Mouse (Mus musculus): Measurements from ENCODE around the gene Foxf2. TPM values are rescaled to one million over a fixed set of nuclear protein-coding genes. Genes with fewer than 3 reads are reported as not detected.

Foxf2 gene
- polyA plus RNA-seq, 1 experiment from 2014 or later = 0.27 TPM

DNA sequence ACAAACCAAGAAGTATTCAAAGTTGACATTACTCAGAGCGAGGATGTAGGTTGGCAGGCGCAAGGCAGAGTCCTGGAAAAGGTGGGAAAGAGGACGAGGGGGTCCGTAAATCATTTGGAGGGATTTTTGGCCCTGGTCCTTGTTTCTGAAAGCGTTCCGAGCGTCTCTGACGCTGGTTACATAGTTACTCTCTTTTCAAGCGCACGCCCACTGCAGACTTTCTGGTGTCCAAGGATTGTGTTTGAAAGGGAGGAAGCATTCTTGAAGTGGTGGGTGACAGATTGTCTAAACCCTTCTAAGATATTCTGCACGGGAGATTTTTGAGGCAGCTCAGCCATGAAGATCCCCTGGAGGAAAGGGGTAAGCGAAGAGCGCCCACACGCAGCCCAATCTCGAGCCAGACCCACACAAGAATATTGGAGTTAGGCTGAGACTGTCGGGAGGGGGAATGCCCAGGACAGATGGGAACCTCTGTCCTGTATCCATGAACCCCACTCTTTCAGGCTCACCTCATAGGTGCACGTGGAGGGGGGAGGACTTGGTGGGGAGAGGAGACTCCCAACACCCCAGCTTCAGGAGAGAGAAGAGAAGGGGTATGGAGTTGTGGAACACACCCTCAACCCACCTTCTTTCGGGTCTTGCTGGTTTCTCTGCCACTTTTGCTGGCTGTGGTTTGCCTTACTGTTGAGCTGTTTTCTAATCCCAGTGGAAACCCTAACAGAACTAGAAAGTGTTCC is 6.5 kb upstream of the Foxf2 start:
- Histone ChIP-seq H3K4me1 (peaks cover 32% of the 10 kb centered on the region), H3K27me3 (peaks cover 99% of the 10 kb centered on the region), H3K27ac (no peak overlapping the region), H3K4me3 (replicated peaks) (peak overlapping the region; percentile 32; the same call in 1 of the 2 replicates), H3K9me3 (replicated peaks) (no peaks in the 10 kb centered on the region), H3K9ac (no peak overlapping the region), H3K4me2 (peak overlapping the region; percentile 62), H3K36me3 (no peaks in the 10 kb centered on the region)
- WGBS = 3% methylated on average over 18 of the region's 18 CpGs
- ATAC-seq (replicated peaks; ENCODE audit: low FRiP score) = 0 out of 2 replicates have a peak, but pooled peaks have one; percentile 7

DNA sequence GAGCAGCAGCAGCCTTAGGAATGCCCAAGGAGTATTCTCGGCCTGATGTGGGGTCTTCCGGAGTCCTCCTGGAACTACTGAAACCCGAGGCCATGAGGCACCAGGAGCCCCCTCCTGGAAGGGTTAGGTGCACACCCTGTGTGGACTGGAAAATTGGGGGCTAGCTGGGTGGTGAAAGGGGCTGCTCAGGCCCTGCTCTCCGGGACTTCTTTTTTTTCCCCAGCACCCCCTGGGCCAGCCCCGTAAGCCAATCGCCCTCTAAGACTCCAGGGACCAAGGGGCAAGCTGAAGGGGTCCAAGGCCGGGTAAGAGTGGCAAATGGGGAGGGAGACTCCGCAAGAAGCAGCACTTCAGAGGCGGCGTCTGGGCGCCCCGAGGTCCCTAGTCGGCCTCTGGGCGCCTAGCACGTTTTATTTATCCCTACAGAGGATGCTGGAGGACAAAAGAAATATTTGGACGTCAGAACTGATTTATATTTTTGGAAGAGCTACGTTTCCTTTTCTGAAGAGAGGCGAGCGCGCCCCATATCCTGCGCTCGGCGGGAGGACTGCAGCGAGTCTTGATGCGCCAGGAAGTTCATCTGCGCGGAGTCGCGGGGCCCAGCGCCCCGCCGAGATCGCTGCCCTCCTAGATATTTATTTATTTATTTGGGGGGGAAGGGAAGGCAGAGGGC is 5.7 kb upstream of the Foxf2 start:
- ATAC-seq (replicated peaks; ENCODE audit: low FRiP score) = no peak
- peaks cover 99% of the 10 kb centered on the region for H3K27me3 ChIP-seq
- H3K4me2 ChIP-seq = peak overlapping the region; percentile 40
- no peak overlapping the region for H3K27ac ChIP-seq
- no peaks in the 10 kb centered on the region for H3K9me3 ChIP-seq (replicated peaks)
- WGBS = under 1% methylated on average over 33 of the region's 33 CpGs
- H3K4me3 ChIP-seq (replicated peaks) = peak overlapping the region; percentile 11
- H3K4me1 ChIP-seq = peaks cover 37% of the 10 kb centered on the region
- H3K9ac ChIP-seq = no peak overlapping the region
- no peaks in the 10 kb centered on the region for H3K36me3 ChIP-seq

DNA sequence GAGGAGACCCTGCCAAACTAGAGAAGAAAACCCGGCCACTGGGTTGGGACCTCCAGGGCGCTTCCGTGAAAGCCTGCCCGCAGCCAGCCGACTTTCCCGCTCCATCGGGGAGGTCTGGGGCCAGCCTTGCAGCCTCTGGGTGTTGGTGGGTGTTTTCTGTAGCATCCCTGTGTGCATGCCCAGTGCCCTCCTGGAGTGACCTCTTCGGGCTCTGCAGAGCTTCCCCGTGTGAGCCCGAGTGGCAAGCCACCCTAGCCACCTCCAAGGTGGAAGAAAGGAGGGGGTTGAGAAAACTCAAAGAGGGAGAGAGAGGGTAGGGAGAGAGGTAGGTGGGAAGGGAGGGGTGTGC is 5.1 kb upstream of the Foxf2 start:
- Histone ChIP-seq H3K4me2 (peak overlapping the region; percentile 40), H3K4me3 (replicated peaks) (peak overlapping the region; percentile 11), H3K4me1 (peaks cover 39% of the 10 kb centered on the region), H3K36me3 (no peaks in the 10 kb centered on the region), H3K27ac (no peak overlapping the region), H3K9me3 (replicated peaks) (no peaks in the 10 kb centered on the region), H3K27me3 (peaks cover 99% of the 10 kb centered on the region), H3K9ac (no peak overlapping the region)
- no peak for ATAC-seq (replicated peaks; ENCODE audit: low FRiP score)
- 1% methylated on average over 10 of the region's 10 CpGs for WGBS

DNA sequence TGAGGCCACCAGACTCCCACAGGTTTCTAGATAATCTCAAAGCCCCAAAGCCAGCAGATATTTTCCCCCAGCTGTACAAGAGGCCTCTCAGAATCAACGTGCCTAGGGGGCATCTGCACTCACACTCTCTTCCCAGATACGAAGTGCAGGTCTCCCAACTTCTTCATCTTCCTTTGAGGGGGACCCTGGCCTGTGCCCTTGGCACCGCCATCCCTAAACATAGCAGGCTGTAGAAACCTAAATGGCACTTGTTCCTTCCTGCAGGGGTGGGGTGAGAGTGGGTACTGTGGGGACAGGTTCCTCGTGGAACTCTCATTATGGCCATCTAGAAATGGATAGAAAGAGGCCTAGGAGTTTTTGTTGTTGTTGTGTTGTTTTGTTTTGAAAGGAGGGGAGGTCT is 4.7 kb upstream of the Foxf2 start:
- WGBS = 15% methylated on average over 4 of the region's 4 CpGs
- peaks cover 42% of the 10 kb centered on the region for H3K4me1 ChIP-seq
- no peaks in the 10 kb centered on the region for H3K36me3 ChIP-seq
- no peaks in the 10 kb centered on the region for H3K9me3 ChIP-seq (replicated peaks)
- no peak overlapping the region for H3K27ac ChIP-seq
- ATAC-seq (replicated peaks; ENCODE audit: low FRiP score) = no peak
- H3K9ac ChIP-seq = no peak overlapping the region
- H3K4me2 ChIP-seq = no peak overlapping the region
- H3K27me3 ChIP-seq = peaks cover 99% of the 10 kb centered on the region
- no peak overlapping the region for H3K4me3 ChIP-seq (replicated peaks)

DNA sequence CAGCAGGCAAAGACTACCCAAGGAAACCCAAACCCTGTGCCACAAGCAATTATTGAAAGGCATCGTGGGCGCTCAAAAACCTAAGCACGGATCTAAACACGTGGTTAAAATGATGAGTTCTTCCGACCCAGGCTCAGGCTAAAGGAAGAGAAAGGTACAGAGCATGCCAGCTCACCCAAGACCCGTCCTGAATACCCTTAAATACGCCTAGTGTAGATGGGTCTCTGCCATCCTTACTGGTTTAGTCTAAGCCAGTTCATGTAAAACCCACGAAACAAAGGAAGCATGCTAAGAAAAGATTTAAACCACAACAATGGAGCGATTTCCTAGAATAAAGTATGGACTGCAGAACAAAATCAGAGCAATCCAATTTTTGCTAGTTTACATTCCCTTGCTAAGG is 3.9 kb upstream of the Foxf2 start:
- Histone ChIP-seq H3K4me1 (peaks cover 47% of the 10 kb centered on the region), H3K27me3 (peaks cover 99% of the 10 kb centered on the region), H3K27ac (no peak overlapping the region), H3K9ac (no peak overlapping the region), H3K4me3 (replicated peaks) (no peak overlapping the region), H3K36me3 (no peaks in the 10 kb centered on the region), H3K4me2 (no peak overlapping the region), H3K9me3 (replicated peaks) (no peaks in the 10 kb centered on the region)
- ATAC-seq (replicated peaks; ENCODE audit: low FRiP score) = no peak
- WGBS = 10% methylated on average over 9 of the region's 9 CpGs

DNA sequence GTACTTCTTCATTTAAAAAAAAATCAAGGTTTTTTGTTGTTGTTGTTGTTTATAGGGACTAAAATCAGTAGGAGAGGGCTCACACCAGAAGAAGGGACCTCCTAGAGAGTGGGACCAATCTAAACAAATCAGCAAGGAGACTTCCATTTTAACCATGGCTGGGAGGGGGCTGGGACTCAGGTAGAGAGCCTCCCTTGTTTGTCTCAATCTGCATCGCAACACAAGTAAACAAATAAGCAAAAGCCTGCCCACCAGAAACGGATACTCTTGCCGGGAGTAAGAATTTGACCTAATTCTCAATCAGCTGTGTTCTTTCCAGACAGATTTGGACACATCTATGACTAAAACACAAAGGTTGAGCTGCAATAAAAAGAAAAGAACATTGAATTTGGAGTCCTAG is 3.2 kb upstream of the Foxf2 start:
- ATAC-seq (replicated peaks; ENCODE audit: low FRiP score) = no peak
- no peaks in the 10 kb centered on the region for H3K36me3 ChIP-seq
- H3K27me3 ChIP-seq = peaks cover 99% of the 10 kb centered on the region
- H3K9ac ChIP-seq = no peak overlapping the region
- H3K4me2 ChIP-seq = no peak overlapping the region
- H3K4me3 ChIP-seq (replicated peaks) = no peak overlapping the region
- 4% methylated on average over 3 of the region's 3 CpGs for WGBS
- no peaks in the 10 kb centered on the region for H3K9me3 ChIP-seq (replicated peaks)
- H3K4me1 ChIP-seq = peaks cover 51% of the 10 kb centered on the region
- no peak overlapping the region for H3K27ac ChIP-seq

DNA sequence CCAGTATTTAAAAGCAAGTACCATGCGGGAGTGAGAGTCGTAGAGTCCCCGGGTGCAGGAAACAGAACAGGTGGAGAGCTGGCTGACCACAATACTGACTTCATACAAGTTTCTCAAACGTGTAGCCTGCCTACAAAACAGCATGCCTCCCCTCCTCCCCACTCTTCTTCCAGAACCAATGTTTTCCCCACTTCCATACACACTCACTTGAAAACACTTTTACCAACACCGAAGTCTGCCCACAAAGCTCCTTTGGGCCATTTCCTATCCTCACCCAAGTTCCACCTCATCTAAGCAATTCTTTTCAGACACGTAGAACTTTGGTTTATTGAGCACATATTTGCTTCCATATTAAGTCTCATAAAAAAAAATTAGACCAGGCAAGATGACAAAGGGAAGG is 2.3 kb upstream of the Foxf2 start:
- 3% methylated on average over 6 of the region's 6 CpGs for WGBS

DNA sequence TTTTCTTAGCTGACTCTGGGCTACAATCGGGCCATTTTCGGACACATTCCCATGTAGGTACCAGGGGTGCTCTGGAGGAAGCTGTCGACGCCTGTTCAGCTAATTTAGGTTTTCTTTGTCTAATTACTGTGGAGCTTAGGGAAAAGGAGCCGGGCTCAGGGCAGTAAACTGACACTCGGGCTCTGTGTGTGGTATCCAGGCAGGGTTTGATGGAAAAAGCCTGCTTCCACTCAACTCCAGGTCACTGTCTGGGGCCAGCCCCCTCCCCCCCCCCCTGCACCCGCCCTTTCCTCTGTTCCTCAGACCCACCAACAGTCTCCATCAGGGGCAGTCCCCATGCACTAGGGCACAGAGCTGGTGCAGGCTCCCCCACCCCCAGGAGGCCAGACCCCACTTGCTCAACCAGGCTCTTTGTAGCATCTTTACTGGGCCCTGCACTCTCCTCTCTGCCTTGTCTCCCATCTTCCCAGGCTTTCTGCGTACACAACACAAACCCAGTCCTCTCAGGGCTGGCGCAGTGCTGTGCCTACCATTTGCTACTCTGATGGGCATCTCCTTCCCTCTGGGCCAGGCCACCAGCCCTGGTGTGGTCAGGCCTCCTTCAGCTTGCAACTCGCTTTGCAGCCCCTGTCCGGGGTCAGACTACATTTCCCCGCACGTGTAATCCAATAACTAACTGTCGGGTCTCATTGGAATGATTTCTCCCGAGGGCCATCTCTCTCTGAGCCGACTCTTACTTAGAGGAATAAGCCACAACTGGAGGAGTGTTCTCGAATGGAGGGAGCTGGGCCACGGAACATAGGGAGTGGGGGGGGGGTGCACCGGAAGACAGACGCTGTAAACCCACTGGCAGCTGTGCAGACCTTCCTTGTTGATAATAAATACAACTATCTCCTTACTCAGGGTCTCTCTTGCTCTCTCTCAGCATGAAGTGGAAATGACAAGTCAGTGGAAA is 1.4 kb upstream of the Foxf2 start:
- no peaks in the 10 kb centered on the region for H3K36me3 ChIP-seq
- H3K4me1 ChIP-seq = peaks cover 42% of the 10 kb centered on the region
- no peak overlapping the region for H3K9ac ChIP-seq
- peaks cover 100% of the 10 kb centered on the region for H3K27me3 ChIP-seq
- H3K27ac ChIP-seq = no peak overlapping the region
- no peak overlapping the region for H3K4me3 ChIP-seq (replicated peaks)
- no peak overlapping the region for H3K4me2 ChIP-seq
- no peaks in the 10 kb centered on the region for H3K9me3 ChIP-seq (replicated peaks)
- 2% methylated on average over 20 of the region's 20 CpGs for WGBS
- no peak for ATAC-seq (replicated peaks; ENCODE audit: low FRiP score)

More for the DNA sequence above, 2.3 kb upstream of the Foxf2 start:
- H3K4me3 ChIP-seq (replicated peaks) = no peak overlapping the region
- no peaks in the 10 kb centered on the region for H3K9me3 ChIP-seq (replicated peaks)
- H3K36me3 ChIP-seq = no peaks in the 10 kb centered on the region
- no peak overlapping the region for H3K9ac ChIP-seq
- peaks cover 46% of the 10 kb centered on the region for H3K4me1 ChIP-seq
- no peak overlapping the region for H3K27ac ChIP-seq
- no peak overlapping the region for H3K4me2 ChIP-seq
- ATAC-seq (replicated peaks; ENCODE audit: low FRiP score) = no peak
- peaks cover 100% of the 10 kb centered on the region for H3K27me3 ChIP-seq

DNA sequence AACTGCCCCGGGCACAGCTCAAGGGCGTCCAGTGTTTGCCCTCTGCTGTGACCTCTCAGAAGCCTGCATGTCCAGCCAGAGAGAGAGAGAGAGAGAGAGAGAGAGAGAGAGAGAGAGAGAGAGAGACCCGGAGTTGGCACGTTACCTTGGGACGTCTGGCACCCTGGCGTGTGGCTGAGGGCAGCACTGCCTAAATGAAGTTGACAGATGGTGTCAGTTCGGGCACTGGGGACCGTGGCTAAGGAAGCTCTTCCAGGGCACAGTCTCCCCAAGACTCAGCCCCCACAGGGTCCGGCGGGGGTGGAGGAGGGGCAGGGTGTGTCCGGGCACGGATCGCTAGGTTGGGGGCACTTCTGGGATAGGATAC is 667 bp upstream of the Foxf2 start:
- H3K27me3 ChIP-seq = peaks cover 100% of the 10 kb centered on the region

DNA sequence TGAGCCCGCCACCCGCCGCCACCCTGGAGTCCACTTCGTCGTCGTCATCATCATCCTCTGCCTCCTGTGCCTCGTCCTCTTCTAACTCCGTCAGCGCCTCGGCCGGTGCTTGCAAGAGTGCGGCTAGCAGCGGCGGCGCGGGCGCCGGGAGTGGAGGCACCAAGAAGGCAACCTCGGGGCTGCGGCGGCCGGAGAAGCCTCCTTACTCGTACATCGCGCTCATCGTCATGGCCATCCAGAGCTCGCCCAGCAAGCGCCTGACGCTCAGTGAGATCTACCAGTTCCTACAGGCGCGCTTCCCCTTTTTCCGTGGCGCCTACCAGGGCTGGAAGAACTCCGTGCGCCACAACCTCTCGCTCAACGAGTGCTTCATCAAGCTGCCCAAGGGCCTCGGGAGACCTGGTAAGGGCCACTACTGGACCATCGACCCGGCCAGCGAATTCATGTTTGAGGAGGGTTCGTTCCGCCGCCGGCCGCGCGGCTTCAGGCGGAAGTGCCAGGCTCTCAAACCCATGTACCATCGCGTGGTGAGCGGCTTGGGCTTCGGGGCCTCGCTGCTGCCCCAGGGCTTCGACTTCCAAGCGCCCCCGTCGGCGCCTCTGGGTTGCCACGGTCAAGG is 676 bp downstream of the Foxf2 start:
- no peaks in the 10 kb centered on the region for H3K9me3 ChIP-seq (replicated peaks)
- ATAC-seq (replicated peaks; ENCODE audit: low FRiP score) = 0 out of 2 replicates have a peak, but pooled peaks have one; percentile 11
- peak overlapping the region; percentile 91 for H3K4me2 ChIP-seq
- WGBS = under 1% methylated on average over 60 of the region's 60 CpGs
- peak overlapping the region; percentile 47 for H3K4me3 ChIP-seq (replicated peaks)
- H3K4me1 ChIP-seq = peaks cover 41% of the 10 kb centered on the region
- H3K27ac ChIP-seq = no peak overlapping the region
- H3K36me3 ChIP-seq = no peaks in the 10 kb centered on the region
- H3K27me3 ChIP-seq = peaks cover 100% of the 10 kb centered on the region
- H3K9ac ChIP-seq = peak overlapping the region; percentile 17; the same call in 1 of the 2 replicates

More for the DNA sequence above, 667 bp upstream of the Foxf2 start:
- Histone ChIP-seq H3K4me1 (peaks cover 46% of the 10 kb centered on the region), H3K9ac (no peak overlapping the region), H3K4me2 (peak overlapping the region; percentile 91), H3K27ac (no peak overlapping the region), H3K9me3 (replicated peaks) (no peaks in the 10 kb centered on the region), H3K36me3 (no peaks in the 10 kb centered on the region), H3K4me3 (replicated peaks) (peak overlapping the region; percentile 47)
- 0% methylated on average over 13 of the region's 13 CpGs for WGBS
- 0 out of 2 replicates have a peak, but pooled peaks have one; percentile 13 for ATAC-seq (replicated peaks; ENCODE audit: low FRiP score)

DNA sequence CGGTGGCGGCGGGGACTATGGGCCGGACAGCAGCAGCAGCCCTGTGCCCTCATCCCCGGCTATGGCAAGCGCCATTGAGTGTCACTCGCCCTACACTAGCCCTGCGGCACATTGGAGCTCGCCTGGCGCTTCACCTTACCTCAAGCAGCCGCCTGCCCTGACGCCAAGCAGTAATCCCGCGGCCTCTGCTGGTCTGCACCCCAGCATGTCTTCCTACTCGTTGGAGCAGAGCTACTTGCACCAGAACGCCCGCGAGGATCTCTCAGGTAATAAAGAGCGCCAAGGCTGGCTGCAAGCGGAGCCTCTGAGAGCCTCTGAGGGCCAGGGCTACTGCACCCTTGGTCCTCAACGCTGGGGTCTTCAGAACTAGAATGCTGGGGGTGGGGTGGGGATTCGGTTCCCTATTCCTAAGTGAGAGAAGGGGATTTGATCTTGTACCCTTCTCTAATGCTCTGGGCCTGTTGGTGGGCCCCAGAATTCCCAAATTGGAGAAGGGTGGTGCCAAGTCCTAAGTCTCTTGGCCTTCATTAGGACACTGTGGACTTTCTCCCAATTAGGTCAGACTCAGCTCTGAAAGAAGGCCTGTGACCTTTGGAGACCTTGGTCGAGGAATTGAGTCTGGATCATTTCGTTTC is 1.5 kb downstream of the Foxf2 start:
- H3K9ac ChIP-seq = no peak overlapping the region
- 1% methylated on average over 24 of the region's 24 CpGs for WGBS
- H3K4me1 ChIP-seq = peaks cover 41% of the 10 kb centered on the region
- H3K4me3 ChIP-seq (replicated peaks) = peak overlapping the region; percentile 47
- no peak overlapping the region for H3K27ac ChIP-seq
- H3K9me3 ChIP-seq (replicated peaks) = no peaks in the 10 kb centered on the region
- no peaks in the 10 kb centered on the region for H3K36me3 ChIP-seq
- H3K27me3 ChIP-seq = peaks cover 100% of the 10 kb centered on the region
- H3K4me2 ChIP-seq = peak overlapping the region; percentile 91
- ATAC-seq (replicated peaks; ENCODE audit: low FRiP score) = no peak
